Mouse (Mus musculus) cortical plate, adult 2 months (tissue): ENCODE data around the gene Ano2. TPM values are rescaled to one million over a fixed set of nuclear protein-coding genes. Genes with fewer than 3 reads are reported as not detected.

Experiments used
- H3K27ac ChIP-seq: fragments of 200-500 bp; 2 replicates; pipeline ENCODE4 v1.5.1; 2012; ENCODE audit warnings: low read length, control low read depth, inconsistent platforms; ENCODE audit not compliant: insufficient read depth
- H3K4me1 ChIP-seq: fragments of 200-500 bp; 2 replicates; pipeline ENCODE4 v1.6.1; 2011; ENCODE audit warnings: low read length; ENCODE audit not compliant: control insufficient read depth, insufficient read depth
- H3K4me3 ChIP-seq: fragments of 200-500 bp; 2 replicates; pipeline ENCODE4 v1.5.1; 2011; ENCODE audit warnings: mild to moderate bottlenecking, low read length, control low read depth; ENCODE audit not compliant: insufficient read depth
- CTCF ChIP-seq: fragments of 200-500 bp; IDR thresholded peaks from 2 replicates; pipeline ENCODE4 v1.5.1; 2011; ENCODE audit warnings: mild to moderate bottlenecking, control low read depth, low read length; ENCODE audit not compliant: insufficient read depth; ENCODE audit errors: extremely low read depth
- POLR2A ChIP-seq: fragments of 200-500 bp; IDR thresholded peaks from 2 replicates; pipeline ENCODE4 v1.6.1; 2011; ENCODE audit warnings: mild to moderate bottlenecking, low read length, control low read depth; ENCODE audit not compliant: insufficient read depth; ENCODE audit errors: extremely low read depth
- polyA plus RNA-seq: library from polyadenylated mRNA; depleted of rRNA; stranded (reverse); fragments of >200 nt; gene quantifications from 2 replicates; pipeline ENCODE4 v1.2.3, GENCODE M21; 2012

Gene Ano2
- polyA plus RNA-seq, 1 experiment: 3.0 TPM

DNA sequence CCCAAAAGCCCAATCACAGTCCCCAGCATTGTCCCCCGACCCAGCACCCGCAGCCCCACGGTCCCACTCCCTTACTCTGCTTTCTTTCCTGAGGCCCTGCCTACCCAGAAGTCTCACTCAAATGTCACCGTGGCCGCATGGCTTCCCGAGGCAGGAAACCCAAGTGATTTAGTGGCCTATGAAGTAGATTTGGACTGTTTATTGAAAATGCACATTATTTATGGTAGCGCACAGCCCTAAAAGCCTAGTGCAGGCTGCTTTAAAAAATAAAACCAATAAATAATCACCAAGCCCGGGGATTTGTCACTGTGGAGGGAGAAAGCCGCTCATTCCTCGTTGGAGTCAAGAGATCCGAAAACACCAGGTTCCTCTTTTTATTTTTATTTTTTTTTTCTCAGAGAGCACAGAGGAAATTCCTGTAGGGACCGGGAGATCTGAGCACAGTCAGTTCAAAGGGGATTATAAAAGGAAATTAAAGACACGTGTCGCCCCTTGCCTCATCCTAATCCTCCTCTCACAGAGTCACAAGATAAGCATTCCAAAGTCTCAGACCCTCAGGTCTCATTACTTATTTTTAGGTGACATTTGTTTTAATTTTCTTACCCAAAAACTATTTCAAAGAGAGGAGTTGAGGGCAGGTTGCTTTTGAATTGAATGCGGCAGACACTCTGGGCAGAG, 285.7 kb downstream of the Ano2 start:
- TF ChIP-seq POLR2A (no peak), CTCF (no peak)
- H3K27ac ChIP-seq: no peak overlapping the region
- H3K4me1 ChIP-seq: no peaks in the 10 kb centered on the region
- H3K4me3 ChIP-seq: no peak overlapping the region

DNA sequence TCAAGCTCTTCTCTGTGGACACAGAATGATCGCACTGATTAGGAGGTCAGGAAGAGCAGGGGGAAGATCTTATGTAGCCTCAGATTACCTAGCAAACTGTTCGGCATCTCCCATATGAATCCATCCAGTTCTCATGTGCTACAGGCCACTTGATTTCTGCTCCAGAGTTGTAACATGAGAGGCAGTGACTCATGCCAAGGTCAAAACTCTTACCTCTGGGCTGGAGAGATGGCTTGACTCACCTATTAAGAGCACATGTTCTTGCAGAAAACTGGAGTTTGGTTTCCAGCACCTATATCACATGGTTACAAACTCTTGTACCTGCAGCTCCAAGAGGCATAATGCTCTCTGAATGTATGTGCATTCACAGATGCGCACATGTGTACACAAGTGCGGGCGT, 289.4 kb downstream of the Ano2 start:
- TF ChIP-seq CTCF (no peak), POLR2A (no peak)
- Histone ChIP-seq H3K4me3 (no peak overlapping the region), H3K27ac (no peak overlapping the region), H3K4me1 (no peaks in the 10 kb centered on the region)

DNA sequence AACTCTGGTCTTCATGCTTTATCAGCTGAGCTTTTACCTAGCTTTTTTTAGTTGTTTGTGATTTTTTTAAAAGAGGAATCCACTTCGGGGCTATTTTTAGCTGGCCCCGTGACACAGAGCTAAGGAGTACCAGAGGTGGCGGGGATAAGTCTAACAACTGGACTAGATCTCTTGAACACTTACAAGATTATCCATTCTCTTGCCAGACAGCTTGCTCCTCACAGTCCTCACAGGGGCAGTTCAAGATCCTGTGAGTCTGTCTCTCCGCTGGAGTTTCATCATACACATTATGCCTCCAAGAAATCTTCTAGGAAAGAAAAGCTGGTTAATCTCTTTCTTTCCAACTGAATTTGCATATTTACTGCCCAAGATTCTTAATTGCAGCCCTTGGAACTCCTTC, 293.8 kb downstream of the Ano2 start:
- no peaks in the 10 kb centered on the region for H3K4me1 ChIP-seq
- H3K27ac ChIP-seq: no peak overlapping the region
- no peak overlapping the region for H3K4me3 ChIP-seq
- TF ChIP-seq CTCF (no peak), POLR2A (no peak)

DNA sequence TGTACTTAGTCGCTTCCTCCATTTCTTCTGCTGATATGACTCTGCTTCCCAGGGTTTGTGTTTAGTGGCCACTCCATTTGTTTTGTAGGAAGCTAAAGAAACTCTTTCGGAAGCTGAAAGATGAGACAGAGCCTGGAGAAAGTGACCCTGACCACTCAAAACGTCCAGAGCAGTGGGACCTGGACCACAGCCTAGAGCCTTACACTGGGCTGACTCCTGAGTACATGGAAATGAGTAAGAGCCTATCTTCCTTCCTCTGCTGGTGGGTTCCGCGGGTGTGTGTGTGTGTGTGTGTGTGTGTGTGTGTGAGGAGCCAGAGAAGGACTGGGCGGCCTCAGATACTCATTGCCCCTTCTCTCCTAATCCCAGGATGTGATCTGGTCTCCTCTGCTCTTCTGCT, 302.5 kb downstream of the Ano2 start:
- TF ChIP-seq CTCF: no peak
- TF ChIP-seq POLR2A: no peak
- Histone ChIP-seq H3K4me1 (no peaks in the 10 kb centered on the region), H3K27ac (no peak overlapping the region), H3K4me3 (no peak overlapping the region)

DNA sequence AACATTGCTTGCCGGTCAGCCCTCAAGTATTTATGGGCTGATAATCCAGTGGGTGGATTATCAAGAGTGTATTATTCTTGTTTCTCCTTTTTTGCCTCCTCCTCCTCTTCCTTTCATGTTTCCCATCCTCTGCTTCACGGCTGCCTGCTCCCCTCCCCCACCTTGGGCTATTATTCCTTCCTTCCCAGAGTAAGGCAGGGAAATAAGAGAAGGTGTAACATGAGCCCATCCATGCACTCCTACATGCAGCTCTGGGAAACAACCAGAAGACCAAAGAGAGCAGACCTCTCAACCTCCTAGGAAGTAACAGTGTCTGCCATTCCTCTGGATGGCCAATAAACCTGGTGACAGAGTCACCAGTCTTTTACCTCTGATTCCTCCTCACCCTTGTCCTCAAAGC, 311.6 kb downstream of the Ano2 start:
- TF ChIP-seq CTCF: no peak
- TF ChIP-seq POLR2A: no peak
- H3K27ac ChIP-seq: no peak overlapping the region
- H3K4me3 ChIP-seq: no peak overlapping the region
- no peaks in the 10 kb centered on the region for H3K4me1 ChIP-seq

DNA sequence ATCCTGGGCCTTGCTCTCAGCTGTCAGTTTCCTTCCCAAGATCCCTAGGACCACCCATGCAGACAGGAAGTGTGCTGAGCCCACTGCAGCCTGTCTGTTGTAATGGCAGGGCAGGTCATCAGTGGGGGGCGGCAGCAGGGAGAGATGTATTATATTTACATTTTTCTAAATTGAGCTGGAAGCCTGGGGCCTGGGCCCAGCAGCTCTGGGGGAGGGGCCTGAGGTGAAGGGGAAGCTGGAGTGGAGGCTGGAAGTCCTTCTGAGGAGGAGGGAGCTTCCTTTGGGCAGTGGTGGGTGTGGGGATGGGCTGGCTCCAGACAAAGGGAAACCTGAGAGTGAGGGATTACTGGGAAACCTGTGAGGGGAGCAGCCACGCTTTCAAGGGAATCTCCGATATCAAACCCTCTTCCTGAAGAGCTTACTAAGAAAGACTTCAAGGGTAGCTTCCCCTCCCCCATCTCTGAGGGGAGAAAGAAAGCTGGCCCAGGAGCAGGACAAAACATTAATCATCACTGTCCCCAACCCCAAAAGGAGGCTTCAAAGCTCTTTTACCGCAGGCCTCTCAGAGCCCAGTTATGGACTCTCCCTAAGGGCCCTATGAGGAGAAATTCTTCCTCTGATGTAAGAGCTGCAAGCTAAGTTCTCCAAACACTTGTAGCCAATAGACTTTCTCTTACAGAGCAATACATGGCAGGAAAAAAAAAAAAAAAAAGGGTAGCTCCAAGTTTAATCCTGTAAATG, 313.0 kb downstream of the Ano2 start:
- no peak overlapping the region for H3K27ac ChIP-seq
- H3K4me1 ChIP-seq: no peaks in the 10 kb centered on the region
- TF ChIP-seq POLR2A (no peak), CTCF (no peak)
- no peak overlapping the region for H3K4me3 ChIP-seq

DNA sequence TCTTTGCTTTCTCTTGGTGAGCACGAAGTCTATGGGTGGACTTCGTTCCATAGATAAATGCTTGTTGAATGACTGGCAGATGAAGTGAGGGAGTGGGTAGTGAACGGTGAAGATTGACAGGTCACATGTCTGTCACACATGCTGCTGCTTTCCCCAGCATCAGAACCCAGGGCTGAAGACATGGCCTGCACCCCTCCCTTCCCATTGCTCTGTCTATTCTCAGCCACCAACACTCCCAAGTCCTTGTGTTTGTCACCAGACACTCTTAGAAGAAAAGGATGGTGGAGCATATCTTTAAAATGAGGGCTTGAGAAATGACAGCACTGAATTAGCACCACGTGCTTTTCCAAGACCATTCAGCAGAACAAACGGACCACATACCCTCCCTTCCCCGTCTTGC, 316.4 kb downstream of the Ano2 start:
- no peak overlapping the region for H3K4me3 ChIP-seq

GRCm38 (mm10) chr6:126009083-126009482, 318.9 kb downstream of the Ano2 start:
- Histone ChIP-seq H3K4me3 (no peak overlapping the region), H3K4me1 (no peaks in the 10 kb centered on the region), H3K27ac (no peak overlapping the region)
- TF ChIP-seq POLR2A (no peak), CTCF (no peak)

More for the DNA sequence above, 316.4 kb downstream of the Ano2 start:
- no peaks in the 10 kb centered on the region for H3K4me1 ChIP-seq
- TF ChIP-seq POLR2A (no peak), CTCF (no peak)
- no peak overlapping the region for H3K27ac ChIP-seq

- no peak overlapping the region for H3K4me3 ChIP-seq
- H3K4me1 ChIP-seq: no peaks in the 10 kb centered on the region
- no peak overlapping the region for H3K27ac ChIP-seq
- no peak for TF ChIP-seq CTCF
- no peak for TF ChIP-seq POLR2A
Observed at GRCm38 (mm10) chr6:126016991-126017390, 326.8 kb downstream of the Ano2 start.

- TF ChIP-seq POLR2A (no peak), CTCF (no peak)
- no peak overlapping the region for H3K27ac ChIP-seq
- H3K4me3 ChIP-seq: no peak overlapping the region
- H3K4me1 ChIP-seq: no peaks in the 10 kb centered on the region
Observed at GRCm38 (mm10) chr6:126018411-126018810, 328.2 kb downstream of the Ano2 start.
